Mouse (Mus musculus) ovary, postnatal 14 days (tissue): Measurements from ENCODE around the gene Limk2.

Experiments used
- DNase-seq: peaks from one replicate; pipeline ENCODE4 v3.0.0; 2022; ENCODE audit warnings: low spot score

The Limk2 gene

GRCm38 (mm10) chr11:3408997-3409732, at the start of gene Limk2:
Limk2 (minus strand) TSS chr11:3409189.
- peak; percentile 91 for DNase-seq

DNA sequence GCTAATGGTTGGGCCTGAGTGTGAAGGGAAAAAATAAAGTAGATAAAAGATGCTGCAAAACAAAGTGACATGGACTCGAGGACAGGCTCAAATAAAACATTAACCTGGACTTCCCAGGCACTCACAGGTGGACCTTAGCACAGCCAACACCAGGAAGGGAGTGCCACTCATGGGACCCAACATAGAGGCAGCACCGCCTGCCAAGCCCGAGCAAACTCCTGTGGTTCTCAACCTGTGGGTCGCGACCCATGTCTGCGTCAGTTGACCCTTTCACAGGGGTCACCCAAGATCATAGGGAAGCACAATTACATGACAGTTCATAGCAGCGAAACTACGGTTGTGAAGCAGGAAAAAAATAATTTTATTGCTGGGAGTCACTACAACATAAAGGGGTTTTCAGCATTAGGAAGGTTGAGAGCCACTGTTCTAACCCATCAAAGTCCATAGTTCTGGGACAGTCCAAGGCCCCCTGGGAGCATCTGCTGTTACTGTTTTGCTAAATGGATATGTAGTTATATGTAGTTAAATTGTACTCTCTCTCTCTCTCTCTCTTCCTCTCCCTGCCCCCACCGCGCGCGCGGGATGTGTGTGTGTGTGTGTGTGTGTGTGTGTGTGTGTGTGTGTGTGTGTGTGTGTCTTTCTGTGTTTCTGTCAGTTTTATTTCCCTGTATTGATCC, 49.6 kb upstream of the Limk2 start:
- DNase-seq = no peak

DNA sequence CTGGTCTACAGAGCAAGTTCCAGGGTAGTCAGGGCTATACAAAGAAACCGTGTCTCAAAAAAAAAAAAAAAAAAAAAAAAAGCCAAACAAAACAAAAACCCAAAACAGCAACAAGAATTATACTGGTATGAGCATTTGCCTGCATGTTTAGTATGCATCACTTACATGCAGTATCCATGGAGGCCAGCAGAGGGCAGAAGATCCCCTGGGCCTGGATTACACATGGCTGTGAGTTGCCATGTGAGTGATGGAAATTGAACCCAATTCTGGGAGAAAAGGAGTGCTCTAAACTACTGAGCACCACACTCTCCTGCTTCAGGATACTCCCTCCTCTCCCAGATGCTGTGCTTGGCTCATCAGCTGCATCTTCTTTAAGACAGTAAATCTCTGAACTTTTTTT, 47.4 kb upstream of the Limk2 start:
- peak; percentile 58 for DNase-seq

DNA sequence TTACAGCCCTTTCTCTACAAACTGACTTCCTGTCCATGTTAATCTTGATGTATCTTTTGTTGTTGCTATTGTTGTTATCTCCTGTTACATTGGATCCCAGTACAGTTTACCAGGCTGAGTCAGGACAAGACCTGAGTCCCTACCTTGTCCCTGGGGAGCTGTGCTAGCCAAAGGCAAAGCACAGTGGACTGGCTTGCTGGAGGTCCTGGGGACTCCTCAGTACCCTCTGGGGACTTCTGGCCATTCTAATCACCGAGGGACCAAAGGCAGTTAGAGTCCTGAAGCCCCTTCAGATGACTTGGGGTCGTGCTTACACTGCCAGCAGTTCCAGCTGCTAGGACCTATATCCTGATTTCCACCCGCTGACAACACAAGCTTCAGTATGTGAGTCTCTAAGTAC, 45.5 kb upstream of the Limk2 start:
- DNase-seq = no peak

GRCm38 (mm10) chr11:3453467-3453866, 44.5 kb upstream of the Limk2 start:
- DNase-seq = no peak

GRCm38 (mm10) chr11:3452769-3453168, 43.8 kb upstream of the Limk2 start:
- no peak for DNase-seq

GRCm38 (mm10) chr11:3452167-3452639, 43.2 kb upstream of the Limk2 start, which contains the start of gene Rnf185:
Rnf185 (minus strand) TSS chr11:3452363.
- DNase-seq = peak; percentile 86

DNA sequence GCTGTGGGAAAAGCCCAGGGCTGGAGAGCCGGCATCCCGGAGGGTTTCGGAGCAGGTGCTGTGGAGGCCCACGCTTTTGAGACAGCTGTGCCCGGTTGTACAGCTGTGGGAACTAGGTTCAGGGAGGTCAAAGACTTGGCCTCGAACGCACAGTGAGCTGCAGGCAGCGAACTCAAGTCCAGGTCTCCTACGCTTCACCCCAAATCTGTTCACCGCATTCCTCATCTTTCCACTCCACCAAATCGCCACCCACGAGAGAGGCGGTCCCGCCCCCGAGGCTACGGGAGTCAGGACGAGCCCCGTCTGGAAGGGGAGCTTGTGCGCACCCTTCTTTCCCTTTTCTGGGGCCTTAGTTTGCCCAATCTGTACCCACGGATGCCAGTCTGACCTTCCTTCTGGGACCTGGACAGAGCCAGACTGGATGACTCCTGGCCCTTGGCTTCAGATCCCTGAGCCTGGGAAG, 42.7 kb upstream of the Limk2 start:
- DNase-seq = peak; percentile 31

DNA sequence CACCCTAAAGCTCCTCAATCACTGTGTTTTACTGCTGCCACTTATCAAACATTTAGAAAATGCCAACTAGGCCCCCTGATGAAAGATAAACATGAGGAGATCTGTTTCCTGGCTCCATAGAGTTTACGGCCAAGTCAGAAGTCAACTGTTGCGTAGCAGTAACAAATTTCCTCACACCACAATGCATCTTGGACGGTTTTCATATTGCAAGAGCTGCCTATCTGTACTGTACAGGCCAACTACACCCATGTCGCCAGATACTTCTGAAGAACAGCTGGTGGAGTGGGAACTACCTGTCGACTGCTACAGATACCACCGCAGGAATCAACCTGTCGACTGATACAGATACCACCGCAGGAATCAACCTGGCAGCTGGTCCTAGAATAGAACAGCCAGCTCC, 35.9 kb upstream of the Limk2 start:
- DNase-seq = no peak

DNA sequence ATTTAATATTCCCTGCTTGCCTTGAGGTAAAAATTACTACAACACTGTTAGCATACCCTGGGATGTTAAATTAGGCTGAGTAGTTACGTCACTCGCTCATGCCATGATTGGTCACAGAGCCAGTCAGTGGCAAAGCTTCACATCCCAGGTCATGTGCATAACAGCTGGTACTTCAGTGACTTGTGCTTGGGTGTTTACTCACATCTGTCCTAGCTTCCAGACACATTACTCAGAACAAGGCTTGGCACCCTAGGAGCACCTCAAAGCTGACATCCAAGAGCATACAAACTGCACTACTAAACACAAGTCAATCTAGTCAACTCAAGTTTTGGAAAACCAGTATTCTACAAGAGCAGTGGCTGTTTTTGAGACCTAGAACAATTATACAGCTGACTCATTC, 34.1 kb upstream of the Limk2 start:
- no peak for DNase-seq

- no peak for DNase-seq
These were observed 33.7 kb upstream of the Limk2 start for GRCm38 (mm10) chr11:3442677-3443076.

- DNase-seq = no peak
These were observed 32.9 kb upstream of the Limk2 start for GRCm38 (mm10) chr11:3441696-3442443.

DNA sequence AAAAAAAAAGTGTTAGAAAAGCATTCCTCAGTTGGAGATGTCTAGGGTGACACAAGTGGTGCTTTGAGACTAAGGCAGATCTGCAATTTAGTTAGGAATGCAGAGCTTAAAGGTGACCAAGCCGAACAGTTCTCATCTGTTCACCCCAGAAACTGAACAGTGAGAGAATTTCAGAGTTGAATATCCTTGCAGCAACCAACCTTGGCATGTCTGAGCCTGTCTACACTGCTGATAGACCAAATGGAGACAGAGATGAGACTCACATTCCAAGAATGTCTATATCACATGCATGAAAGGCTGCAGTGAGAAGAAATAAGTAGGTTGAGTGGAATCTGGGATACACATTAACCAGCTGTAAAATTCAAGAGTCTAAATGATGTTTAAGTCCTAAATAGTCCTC, 28.6 kb upstream of the Limk2 start:
- no peak for DNase-seq

- DNase-seq = no peak
These were observed 24.8 kb upstream of the Limk2 start for GRCm38 (mm10) chr11:3433809-3434208.

DNA sequence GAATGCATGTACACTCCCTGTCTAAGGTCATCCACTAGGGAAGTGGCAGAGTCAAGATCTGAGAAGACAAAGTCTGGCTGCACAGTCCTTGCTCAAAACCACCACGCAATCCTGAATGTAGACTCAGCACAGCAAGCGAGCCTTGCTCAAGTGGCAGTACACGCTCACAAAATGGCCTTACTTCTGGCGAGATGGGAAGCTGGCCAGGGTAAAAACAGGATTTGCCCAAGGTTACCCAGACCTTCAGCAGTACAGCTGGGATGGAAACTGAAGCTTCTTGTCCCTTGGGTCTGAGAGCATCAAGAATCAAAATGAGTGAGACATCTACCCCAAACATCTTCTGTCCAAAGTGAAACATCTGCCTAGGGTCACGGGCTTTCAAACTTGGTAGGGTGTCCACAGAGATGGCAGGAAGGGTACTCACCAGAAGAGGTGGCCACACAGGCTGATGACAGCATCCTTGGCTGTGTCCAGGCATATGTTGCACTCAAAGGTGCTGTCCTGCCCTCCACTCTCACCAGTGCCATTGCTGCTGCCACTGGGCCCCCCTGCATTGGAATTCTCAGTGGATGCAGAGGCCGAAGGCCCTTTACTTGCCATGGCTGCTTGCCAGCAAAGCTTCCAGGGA, 23.1 kb upstream of the Limk2 start:
- DNase-seq = no peak

DNA sequence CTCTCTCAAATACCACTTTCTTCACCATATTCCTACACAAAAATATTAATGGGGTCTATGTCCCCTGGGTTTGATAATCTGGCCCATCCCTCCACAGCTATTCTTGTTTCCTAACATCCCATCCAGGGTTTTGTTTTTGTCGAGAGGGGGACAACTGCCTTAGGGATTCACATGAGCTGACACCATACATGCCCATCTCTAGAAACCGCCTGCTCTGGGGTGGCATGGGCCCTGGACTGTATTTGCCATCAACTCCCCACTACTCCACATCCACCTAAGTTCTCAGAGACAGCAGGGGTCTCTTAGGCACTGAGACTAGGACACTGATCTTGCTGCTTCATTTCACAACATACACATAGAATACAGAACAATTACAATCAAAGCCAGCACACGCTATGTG, 22.5 kb upstream of the Limk2 start:
- DNase-seq = no peak

- DNase-seq = no peak
These were observed 19.6 kb upstream of the Limk2 start for GRCm38 (mm10) chr11:3428632-3429031.

DNA sequence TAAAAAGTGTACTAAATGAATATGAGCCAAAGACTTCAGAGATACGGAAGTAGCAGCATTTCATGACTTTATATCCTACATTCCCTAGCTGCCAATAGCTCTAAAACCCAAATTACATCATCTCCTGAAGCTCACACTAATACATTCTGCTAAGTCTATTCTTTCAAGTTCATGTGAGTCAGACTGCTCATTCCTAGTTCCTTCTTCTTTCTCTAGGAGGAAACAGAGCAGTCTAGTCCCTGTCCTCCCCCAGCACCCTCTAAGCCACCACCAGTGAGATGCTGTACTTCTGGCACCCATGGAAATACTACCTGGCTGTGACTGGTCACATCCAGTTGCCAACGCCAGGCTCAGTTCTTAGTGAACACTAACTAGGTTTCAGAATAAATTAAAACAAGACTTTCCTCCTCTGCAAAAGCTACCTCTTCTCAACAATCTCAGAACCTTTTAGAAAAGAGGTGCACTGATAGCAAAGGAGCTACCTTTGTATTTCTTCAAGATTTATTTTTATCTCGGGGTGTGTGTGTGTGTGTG, 18.8 kb upstream of the Limk2 start:
- no peak for DNase-seq

GRCm38 (mm10) chr11:3422242-3422641, 13.3 kb upstream of the Limk2 start:
- DNase-seq = no peak

GRCm38 (mm10) chr11:3418741-3419140, 9.8 kb upstream of the Limk2 start:
- DNase-seq = no peak

- DNase-seq = no peak
These were observed 8.8 kb upstream of the Limk2 start for GRCm38 (mm10) chr11:3417795-3418194.

DNA sequence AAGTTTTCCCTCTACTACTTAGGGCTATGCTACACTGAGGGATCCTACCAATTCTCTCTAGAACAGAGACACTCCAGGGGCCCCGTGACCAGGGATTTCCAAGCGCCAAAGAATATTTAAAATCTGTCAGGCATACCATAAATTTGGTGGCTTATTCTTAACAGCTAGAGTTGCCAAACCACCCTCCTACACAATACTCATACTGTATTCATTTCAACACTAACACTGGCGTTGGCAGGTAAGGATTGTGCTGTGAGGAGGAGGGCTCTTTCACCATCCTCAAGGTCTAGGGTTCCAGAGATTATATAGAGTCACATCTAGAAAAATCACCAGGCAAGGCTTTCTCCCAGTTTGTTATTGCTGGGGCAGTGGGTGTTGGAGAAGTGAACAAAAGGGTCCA, 7.4 kb upstream of the Limk2 start:
- DNase-seq = no peak
